Mouse (Mus musculus): ENCODE measurements around the gene Hdgfl3.
A peak's percentile ranks its signal among the peaks of the same experiment; 100 is the strongest.
"Not testable (repeated sequence)": the region's sequence is repeated elsewhere in the genome, so short reads cannot be mapped to it uniquely, and the experiment has no call there.

The Hdgfl3 gene

GRCm38 (mm10) chr7:81855694-81856093 lies 78.6 kb downstream of the Hdgfl3 start, which contains the start of gene Gm10160:
Gene Gm10160, minus strand, starts transcription at chr7:81855794.
- no peak for DNase-seq (ENCODE audit: low spot score in 2 of 2)

GRCm38 (mm10) chr7:81854568-81855307 lies 79.5 kb downstream of the Hdgfl3 start:
- no peak for DNase-seq (ENCODE audit: low spot score in 2 of 2)

GRCm38 (mm10) chr7:81851706-81852105 lies 82.6 kb downstream of the Hdgfl3 start:
- no peak for DNase-seq (ENCODE audit: low spot score in 2 of 2)

DNA sequence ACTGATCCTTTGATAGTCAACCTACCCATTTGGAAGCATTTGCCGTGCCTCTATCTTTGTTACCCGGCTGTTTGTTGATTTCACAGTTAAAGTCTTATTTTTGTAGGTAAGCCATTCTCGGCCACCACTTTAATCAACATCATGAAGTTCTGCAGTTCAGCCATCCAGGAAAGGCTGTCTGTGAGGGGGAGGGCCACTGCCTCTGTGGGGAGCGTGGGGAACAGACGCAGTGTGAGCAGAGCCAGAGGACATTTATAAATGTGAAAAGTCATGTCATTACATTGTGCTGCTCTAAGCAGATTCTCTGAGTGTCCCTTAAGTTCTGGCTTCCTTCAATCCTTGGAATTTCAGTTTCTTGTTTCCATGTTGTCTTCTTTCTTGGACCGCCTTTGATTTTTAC lies 84.1 kb downstream of the Hdgfl3 start:
- no peak for DNase-seq (ENCODE audit: low spot score in 2 of 2)

GRCm38 (mm10) chr7:81849633-81850032 lies 84.6 kb downstream of the Hdgfl3 start:
- no peak for DNase-seq (ENCODE audit: low spot score in 2 of 2)

DNA sequence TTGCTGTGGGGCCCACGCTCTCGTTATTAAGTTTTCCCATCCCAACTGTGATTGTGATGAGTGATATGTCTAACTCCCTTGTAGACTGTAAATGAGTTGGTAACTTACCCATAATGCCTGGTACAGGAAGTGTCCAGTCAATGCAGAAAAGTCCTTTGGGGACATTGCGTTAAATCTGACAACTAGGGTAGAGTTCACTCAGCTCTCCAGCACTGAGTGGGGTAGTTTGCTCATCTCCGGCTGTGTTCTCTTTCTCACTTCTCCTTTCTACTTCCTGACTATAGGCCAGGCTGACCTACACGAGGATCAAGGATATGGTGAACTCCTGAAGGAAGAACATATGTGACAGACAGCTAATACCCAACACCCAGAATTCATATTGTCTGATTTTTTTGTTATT lies 85.1 kb downstream of the Hdgfl3 start:
- no peak for DNase-seq (ENCODE audit: low spot score in 2 of 2)

- DNase-seq (ENCODE audit: low spot score in 2 of 2) = peak in 1 of 2 experiments; percentile 58
Measured at GRCm38 (mm10) chr7:81847777-81848176, 86.5 kb downstream of the Hdgfl3 start.

- no peak for DNase-seq (ENCODE audit: low spot score in 2 of 2)
Measured at GRCm38 (mm10) chr7:81847010-81847409, 87.3 kb downstream of the Hdgfl3 start.

GRCm38 (mm10) chr7:81846008-81846407 lies 88.3 kb downstream of the Hdgfl3 start:
- no peak for DNase-seq (ENCODE audit: low spot score in 2 of 2)

GRCm38 (mm10) chr7:81845313-81845712 lies 89.0 kb downstream of the Hdgfl3 start:
- peak in 1 of 2 experiments; percentile 51 for DNase-seq (ENCODE audit: low spot score in 2 of 2)

DNA sequence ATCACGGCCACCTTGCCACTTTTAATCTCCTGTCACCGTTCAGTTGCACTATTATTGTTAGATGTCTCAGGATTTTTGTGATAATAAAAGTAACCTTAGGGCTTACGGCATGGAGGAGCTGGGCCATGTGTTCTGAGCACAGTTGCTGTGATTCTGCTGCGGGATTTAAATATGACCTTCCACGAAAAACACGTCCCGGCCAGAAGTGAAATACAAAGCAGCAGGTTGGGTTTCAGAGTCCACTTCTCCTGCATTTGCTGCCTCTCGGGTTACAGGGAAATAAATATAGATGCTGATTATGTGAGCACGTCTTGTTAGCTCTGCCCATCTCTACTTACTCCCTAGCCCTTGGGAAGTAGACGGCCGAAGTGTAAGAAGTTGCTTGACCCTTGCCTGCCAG lies 89.5 kb downstream of the Hdgfl3 start:
- DNase-seq (ENCODE audit: low spot score in 2 of 2) = no peak

- DNase-seq (ENCODE audit: low spot score in 2 of 2) = peak in 1 of 2 experiments; percentile 52
Measured at GRCm38 (mm10) chr7:81843903-81844302, 90.4 kb downstream of the Hdgfl3 start.

- no peak for DNase-seq (ENCODE audit: low spot score in 2 of 2)
Measured at GRCm38 (mm10) chr7:81842998-81843397, 91.3 kb downstream of the Hdgfl3 start.

GRCm38 (mm10) chr7:81842141-81842540 lies 92.1 kb downstream of the Hdgfl3 start:
- DNase-seq (ENCODE audit: low spot score in 2 of 2) = no peak

DNA sequence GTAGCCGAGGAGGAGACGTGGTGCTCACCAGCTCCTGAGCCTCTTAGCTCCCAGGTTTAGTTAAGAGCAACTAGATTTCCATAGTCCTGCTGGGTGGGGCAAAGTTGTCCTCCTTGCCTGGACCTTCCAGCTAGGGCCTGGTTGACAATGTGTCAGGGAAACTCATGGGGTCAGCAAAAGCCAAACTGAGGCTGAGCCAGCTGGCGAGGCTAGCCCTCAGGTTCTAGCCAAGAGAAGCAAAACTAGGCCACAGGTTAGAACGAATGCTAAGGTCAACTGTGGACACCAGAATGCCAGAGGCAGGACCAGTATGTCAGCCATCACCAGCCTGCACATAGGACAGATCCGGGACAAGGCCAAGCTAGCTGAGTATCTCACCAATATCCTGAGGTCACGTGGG lies 92.8 kb downstream of the Hdgfl3 start:
- DNase-seq (ENCODE audit: low spot score in 2 of 2) = no peak

- DNase-seq (ENCODE audit: low spot score in 2 of 2) = no peak
Measured at GRCm38 (mm10) chr7:81840661-81841181, 93.6 kb downstream of the Hdgfl3 start.

GRCm38 (mm10) chr7:81839746-81840145 lies 94.5 kb downstream of the Hdgfl3 start:
- DNase-seq (ENCODE audit: low spot score in 2 of 2) = no peak

DNA sequence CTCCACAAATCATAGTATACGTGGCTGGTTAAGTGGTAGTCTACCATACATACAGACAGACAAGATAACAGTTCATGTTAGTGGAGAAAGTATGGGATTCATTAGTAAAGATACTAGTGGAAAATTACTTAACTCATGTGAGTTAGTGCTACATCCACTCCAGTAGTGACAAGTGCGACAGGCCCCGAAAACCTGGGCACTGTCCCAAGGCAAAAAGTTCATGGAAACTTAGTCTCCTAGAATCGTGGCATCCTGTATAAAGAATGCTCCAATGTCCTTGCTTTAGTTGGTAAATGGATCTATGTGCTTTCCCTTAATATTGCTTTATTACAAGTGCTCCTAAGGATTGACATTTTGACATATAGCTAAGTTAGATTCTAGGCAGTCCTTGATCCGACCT lies 96.5 kb downstream of the Hdgfl3 start:
- DNase-seq (ENCODE audit: low spot score in 2 of 2) = not testable (repeated sequence)

DNA sequence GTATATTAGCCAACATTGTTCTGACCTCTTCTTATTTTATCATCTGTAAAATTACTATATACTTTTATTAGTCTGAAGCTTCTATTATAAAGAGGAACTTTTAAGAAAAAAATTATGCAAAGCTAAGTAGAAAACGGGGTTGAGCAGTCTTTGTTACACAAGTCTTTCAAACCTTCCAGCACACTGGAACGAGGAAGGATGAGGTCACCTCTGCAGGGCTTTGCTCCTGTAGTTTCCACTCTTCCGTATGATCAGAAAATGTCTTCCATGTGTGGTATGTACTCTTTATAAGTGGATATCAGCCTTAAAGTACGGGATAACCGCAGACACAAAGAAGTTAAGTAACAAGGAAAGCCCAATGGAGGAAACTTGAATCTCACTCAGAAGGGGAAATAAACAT lies 98.8 kb downstream of the Hdgfl3 start:
- DNase-seq (ENCODE audit: low spot score in 2 of 2) = no peak

- DNase-seq (ENCODE audit: low spot score in 2 of 2) = no peak
Measured at GRCm38 (mm10) chr7:81834847-81835246, 99.4 kb downstream of the Hdgfl3 start.

Measured in spleen, postnatal 4 days (tissue).